Mouse (Mus musculus) spleen, adult 2 months (tissue): ENCODE results near the gene Pitpnc1. TPM values are rescaled to one million over a fixed set of nuclear protein-coding genes. Genes with fewer than 3 reads are reported as not detected.

ENCODE experiments used
- DNase-seq, 2 experiments: peaks; one replicate each; pipeline versions ENCODE4 v3.0.0 to v3.0.0-alpha.2; 2012 to 2021; ENCODE audit warnings: low spot score in 2 of 2, low read depth in 1 of 2
- H3K27ac ChIP-seq: fragments of 200-500 bp; 2 replicates; pipeline ENCODE4 v1.5.1; 2012; ENCODE audit warnings: low read length, inconsistent platforms; ENCODE audit not compliant: insufficient read depth
- H3K27me3 ChIP-seq: fragments of 200-500 bp; 2 replicates; pipeline ENCODE4 v1.6.1; 2012; ENCODE audit warnings: mild to moderate bottlenecking, moderate library complexity, low read length, inconsistent platforms; ENCODE audit not compliant: control insufficient read depth, insufficient read depth
- H3K36me3 ChIP-seq: fragments of 200-500 bp; 2 replicates; pipeline ENCODE4 v1.6.1; 2012; ENCODE audit warnings: mild to moderate bottlenecking, low read length, inconsistent platforms; ENCODE audit not compliant: control insufficient read depth, insufficient read depth
- H3K4me1 ChIP-seq: fragments of 200-500 bp; 2 replicates; pipeline ENCODE4 v1.6.1; 2011; ENCODE audit warnings: inconsistent platforms; ENCODE audit not compliant: control insufficient read depth, insufficient read depth, insufficient read length
- H3K4me3 ChIP-seq: fragments of 200-500 bp; 2 replicates; pipeline ENCODE4 v1.5.1; 2011; ENCODE audit warnings: mild to moderate bottlenecking, inconsistent platforms; ENCODE audit not compliant: insufficient read depth, insufficient read length; ENCODE audit errors: extremely low read depth
- CTCF ChIP-seq: fragments of 200-500 bp; IDR thresholded peaks from 2 replicates; pipeline ENCODE4 v1.5.1; 2011; ENCODE audit warnings: mild to moderate bottlenecking, inconsistent platforms; ENCODE audit not compliant: insufficient read depth, insufficient read length, insufficient replicate concordance; ENCODE audit errors: extremely low read depth
- POLR2A ChIP-seq: fragments of 200-500 bp; IDR thresholded peaks from 2 replicates; pipeline ENCODE4 v1.6.1; 2011; ENCODE audit warnings: low read depth, low read length, inconsistent platforms
- WGBS: fragments of 180-500 bp; shearing (Covaris S2); methylation state at CpG from one replicate; pipeline ENCODE4 v1.1.7; 2018; 5-methylcytosine and 5-hydroxymethylcytosine counted together
- polyA plus RNA-seq: library from polyadenylated mRNA; depleted of rRNA; stranded (reverse); fragments of >200 nt; gene quantifications from 2 replicates; pipeline ENCODE4 v1.2.3, GENCODE M21; 2012

The Pitpnc1 gene
- polyA plus RNA-seq, 1 experiment, result 6.4 TPM

DNA sequence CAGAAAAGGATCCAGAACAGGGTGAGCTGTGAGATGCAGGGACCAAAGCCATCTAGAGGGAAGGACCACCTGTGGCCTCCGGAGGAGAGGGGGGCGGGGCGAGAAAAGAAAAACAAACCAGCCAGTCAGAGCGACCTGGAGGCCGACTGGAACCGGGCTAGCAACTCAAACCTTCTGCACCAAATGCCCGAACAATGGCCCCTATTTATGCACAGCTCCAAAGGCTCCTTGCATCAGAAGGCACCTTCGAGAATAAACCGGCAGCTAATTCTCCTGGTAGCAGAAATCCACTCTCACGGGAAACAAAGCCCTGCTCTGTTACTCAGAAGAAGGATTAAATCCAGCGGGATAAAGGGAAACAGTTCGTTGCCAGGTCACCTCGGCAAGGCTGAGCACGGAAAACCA, 57.2 kb downstream of the Pitpnc1 start:
- TF ChIP-seq POLR2A (no peak), CTCF (no peak)
- Histone ChIP-seq H3K27ac (no peak overlapping the region), H3K36me3 (no peaks in the 10 kb centered on the region), H3K4me1 (peaks cover 23% of the 10 kb centered on the region; the same call in 1 of the 2 replicates), H3K27me3 (no peaks in the 10 kb centered on the region), H3K4me3 (no peak overlapping the region)
- WGBS, result 36% methylated on average over 14 of the region's 14 CpGs
- no peak for DNase-seq

DNA sequence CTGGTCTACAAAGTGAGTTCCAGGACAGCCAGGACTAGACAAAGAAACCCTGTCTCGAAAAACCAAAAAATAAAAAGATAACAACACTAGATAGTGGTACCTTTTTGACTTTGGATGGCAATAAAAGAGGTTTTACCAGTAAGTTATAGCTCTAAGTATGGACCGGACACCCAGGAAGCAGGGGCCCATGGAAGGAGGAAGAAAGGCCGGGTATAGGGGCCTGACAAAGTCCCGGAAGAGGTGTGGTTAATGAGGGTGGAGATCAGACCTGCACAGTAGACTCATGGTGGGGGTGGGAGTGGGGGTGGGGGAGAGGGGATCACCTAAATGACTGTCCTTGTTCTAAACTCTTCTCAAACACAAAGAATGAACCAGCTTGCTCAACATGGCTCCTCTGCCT, 58.4 kb downstream of the Pitpnc1 start:
- 67% methylated on average over 4 of the region's 4 CpGs for WGBS
- H3K27me3 ChIP-seq, result no peaks in the 10 kb centered on the region
- TF ChIP-seq POLR2A, result no peak
- no peak for TF ChIP-seq CTCF
- no peak for DNase-seq
- peaks cover 23% of the 10 kb centered on the region; the same call in 1 of the 2 replicates for H3K4me1 ChIP-seq
- no peaks in the 10 kb centered on the region for H3K36me3 ChIP-seq
- H3K27ac ChIP-seq, result no peak overlapping the region
- no peak overlapping the region for H3K4me3 ChIP-seq

DNA sequence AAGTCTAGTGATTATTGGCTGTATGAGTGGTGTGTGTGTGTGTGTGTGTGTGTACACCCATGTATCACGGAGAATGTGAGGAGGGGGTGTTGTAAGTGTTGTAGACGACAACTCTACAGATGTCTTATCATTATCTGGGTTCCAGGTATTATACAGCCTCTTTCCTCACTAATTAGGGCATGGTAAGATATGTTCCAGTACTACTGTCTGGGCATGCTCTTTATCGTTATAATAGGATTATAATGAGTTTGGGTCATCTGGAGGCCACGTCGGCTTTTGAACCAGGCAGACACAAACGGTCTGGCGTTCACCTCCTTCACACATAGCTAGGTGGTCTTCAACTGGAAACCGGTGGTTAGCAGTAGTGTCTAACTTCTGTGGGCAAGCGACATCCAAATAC, 58.9 kb downstream of the Pitpnc1 start:
- Histone ChIP-seq H3K36me3 (no peaks in the 10 kb centered on the region), H3K27ac (no peak overlapping the region), H3K4me3 (no peak overlapping the region), H3K4me1 (peaks cover 19% of the 10 kb centered on the region; the same call in 1 of the 2 replicates), H3K27me3 (no peaks in the 10 kb centered on the region)
- TF ChIP-seq POLR2A (no peak), CTCF (no peak)
- DNase-seq, result no peak
- 85% methylated on average over 9 of the region's 9 CpGs for WGBS

DNA sequence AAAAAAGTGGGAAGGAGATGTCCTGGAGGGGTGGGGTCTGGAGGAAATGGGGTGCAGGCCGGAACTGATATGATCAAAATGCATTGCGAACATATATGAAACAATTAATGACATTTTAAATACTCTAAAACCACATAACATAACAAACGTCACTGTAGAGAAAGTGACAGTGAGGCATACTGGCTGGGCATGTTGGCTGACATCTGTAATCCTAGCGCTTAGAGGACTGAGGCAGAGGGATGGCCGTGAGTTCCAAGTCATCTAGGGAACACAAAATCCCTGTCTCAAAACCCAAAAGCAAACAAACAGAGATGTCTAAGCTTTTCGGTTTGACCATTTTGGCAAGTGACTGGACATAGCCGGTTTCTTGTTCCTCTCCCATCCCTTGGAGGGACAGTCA, 59.7 kb downstream of the Pitpnc1 start:
- TF ChIP-seq CTCF (no peak), POLR2A (no peak)
- no peak for DNase-seq
- H3K27me3 ChIP-seq, result no peaks in the 10 kb centered on the region
- H3K4me3 ChIP-seq, result no peak overlapping the region
- 74% methylated on average over 7 of the region's 7 CpGs for WGBS
- no peak overlapping the region for H3K27ac ChIP-seq
- peaks cover 14% of the 10 kb centered on the region; the same call in 1 of the 2 replicates for H3K4me1 ChIP-seq
- H3K36me3 ChIP-seq, result no peaks in the 10 kb centered on the region

DNA sequence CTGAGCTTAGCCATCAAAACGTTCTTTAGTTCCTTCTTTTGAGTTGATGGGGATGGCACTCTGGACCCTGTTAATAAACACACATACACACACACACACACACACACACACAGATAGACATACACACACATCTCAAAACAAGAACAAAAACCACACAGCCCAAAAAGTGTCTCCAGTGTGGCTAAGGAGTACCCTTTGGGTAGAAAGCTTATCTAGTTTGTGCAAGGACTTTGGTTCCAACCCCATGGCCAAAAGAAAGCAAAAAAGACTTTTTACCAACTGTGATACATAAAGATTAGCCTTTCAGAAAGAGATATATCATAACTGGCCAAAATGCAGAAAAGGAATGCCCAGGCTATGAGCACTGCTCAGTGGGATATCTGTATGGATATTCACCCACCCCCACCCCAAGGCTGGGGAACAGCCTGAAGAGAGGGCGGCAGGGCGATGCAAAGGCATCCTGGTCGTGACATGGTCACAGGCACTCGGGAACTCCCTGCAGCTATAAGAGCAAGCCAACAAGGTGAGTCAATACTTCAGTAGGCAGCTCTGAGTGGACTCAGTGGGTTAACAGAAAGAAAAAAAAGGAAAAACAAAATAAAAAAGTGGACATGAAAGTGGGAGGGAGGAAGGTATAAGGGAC, 60.3 kb downstream of the Pitpnc1 start:
- Histone ChIP-seq H3K4me3 (no peak overlapping the region), H3K27ac (no peak overlapping the region), H3K36me3 (no peaks in the 10 kb centered on the region), H3K27me3 (no peaks in the 10 kb centered on the region), H3K4me1 (peaks cover 14% of the 10 kb centered on the region; the same call in 1 of the 2 replicates)
- 68% methylated on average over 5 of the region's 5 CpGs for WGBS
- TF ChIP-seq CTCF (no peak), POLR2A (no peak)
- no peak for DNase-seq

DNA sequence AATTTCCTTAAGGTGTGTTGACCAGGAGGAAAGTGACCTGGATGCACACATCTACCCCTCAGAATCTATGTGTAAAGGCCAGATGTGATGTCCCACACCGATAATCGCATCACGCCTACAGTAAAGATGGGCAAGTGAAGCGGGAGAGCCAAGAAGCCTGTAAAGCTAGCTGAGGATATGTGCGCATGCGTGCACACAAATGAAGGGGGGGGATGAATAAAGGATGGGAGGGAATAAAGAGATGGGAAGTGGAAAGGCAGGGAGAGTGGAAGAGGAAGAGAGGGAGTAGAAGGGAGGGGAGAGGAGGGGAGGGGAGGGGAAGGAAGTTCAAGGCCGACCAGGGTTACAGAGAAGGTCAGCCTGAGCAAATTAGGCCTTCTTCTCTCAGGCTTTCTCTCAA, 61.6 kb downstream of the Pitpnc1 start:
- 86% methylated on average over 7 of the region's 7 CpGs for WGBS
- TF ChIP-seq POLR2A, result no peak
- no peak for TF ChIP-seq CTCF
- Histone ChIP-seq H3K4me1 (peaks cover 14% of the 10 kb centered on the region; the same call in 1 of the 2 replicates), H3K4me3 (no peak overlapping the region), H3K36me3 (no peaks in the 10 kb centered on the region), H3K27me3 (no peaks in the 10 kb centered on the region), H3K27ac (no peak overlapping the region)
- DNase-seq, result no peak

GRCm38 (mm10) chr11:107407698-107408097, 62.8 kb downstream of the Pitpnc1 start:
- Histone ChIP-seq H3K27ac (peak overlapping the region; percentile 34), H3K4me1 (peaks cover 6% of the 10 kb centered on the region), H3K36me3 (no peaks in the 10 kb centered on the region), H3K4me3 (no peak overlapping the region), H3K27me3 (no peaks in the 10 kb centered on the region)
- DNase-seq, result no peak
- WGBS, result 33% methylated on average over 9 of the region's 9 CpGs
- no peak for TF ChIP-seq POLR2A
- no peak for TF ChIP-seq CTCF
